ENCODE assay signal across 7 mouse cellular contexts in the genomic region with DNA sequence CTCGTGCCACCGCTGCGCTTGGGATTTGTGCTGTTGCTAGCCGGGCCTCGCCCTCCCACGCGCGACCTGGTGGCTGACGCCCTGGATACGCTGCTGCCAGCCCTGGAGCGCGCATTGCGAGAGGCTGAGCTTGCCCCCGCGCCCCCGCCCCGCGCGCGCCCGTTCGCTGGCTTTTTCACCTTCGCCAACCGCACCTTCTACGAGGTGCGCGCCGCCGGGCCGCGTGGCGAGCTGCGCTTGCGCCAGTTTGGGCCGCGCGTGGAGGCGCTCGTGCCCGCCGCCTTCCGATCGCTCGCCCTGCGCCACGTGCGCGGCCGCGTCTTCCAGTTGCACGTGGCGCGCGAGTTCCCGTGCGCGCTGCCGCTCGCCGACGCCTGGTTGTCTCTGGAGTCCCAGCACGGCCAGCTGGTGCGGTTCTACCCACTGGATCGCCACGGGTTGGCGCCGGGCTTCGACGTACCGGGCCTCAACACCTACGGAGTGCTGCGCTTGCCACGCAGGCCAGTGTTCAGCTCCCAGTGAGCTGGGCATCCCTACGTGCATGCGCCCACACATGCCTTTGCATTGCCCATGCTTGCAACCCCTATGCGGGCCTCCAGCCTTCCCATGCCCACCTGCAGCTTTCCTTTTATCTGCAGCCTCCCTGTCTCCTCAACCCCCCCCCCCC. TPM values are rescaled to one million over a fixed set of nuclear protein-coding genes. Genes with fewer than 3 reads are reported as not detected.
DNase-seq lines count a peak whose midpoint lies in the region; ATAC-seq and TF ChIP-seq lines count a peak whose summit lies in the region.

No protein-coding gene starts in this region.

- H3K27me3 ChIP-seq in midbrain, embryonic 15.5 days (replicated peaks): peaks cover 13% of the 10 kb centered on the region; the same call in 1 of the 2 replicates

- DNase-seq in ovary, postnatal 14 days (ENCODE audit: low spot score): peak; percentile 25
- DNase-seq in ovary, adult 18-20 months (ENCODE audit: low spot score): no peak
- peak; percentile 63 to 83 for DNase-seq in frontal cortex, postnatal 36 days (ENCODE audit: low spot score in 2 of 2)
- peak; percentile 67 to 81 for DNase-seq in left cerebral cortex, adult 18-20 months (ENCODE audit: low spot score in 2 of 2)
- DNase-seq in thymus, postnatal 0 days (ENCODE audit: low spot score): peak; percentile 72

- peak overlapping the region; percentile 28 for H3K4me3 ChIP-seq in cortical plate, adult 2 months (ENCODE audit: insufficient read depth, low read length)
- H3K4me3 ChIP-seq in midbrain, embryonic 15.5 days: peak overlapping the region; percentile 52

- 0 out of 2 replicates have a peak, but pooled peaks have one; percentile 28 for TF ChIP-seq POLR2A in cortical plate, adult 2 months (IDR thresholded peaks at IDR 0.05; ENCODE audit: extremely low read depth, insufficient read depth, low read length)

- peak overlapping the region; percentile 48 for H3K9ac ChIP-seq in midbrain, embryonic 15.5 days

- H3K4me1 ChIP-seq in cortical plate, adult 2 months (ENCODE audit: control insufficient read depth, insufficient read depth, low read length): no peaks in the 10 kb centered on the region
- H3K4me1 ChIP-seq in midbrain, embryonic 15.5 days: peaks cover 24% of the 10 kb centered on the region

- H3K9me3 ChIP-seq in midbrain, embryonic 15.5 days: no peaks in the 10 kb centered on the region

- peak overlapping the region; percentile 80 for H3K4me2 ChIP-seq in midbrain, embryonic 15.5 days

- TF ChIP-seq CTCF in cortical plate, adult 2 months (IDR thresholded peaks at IDR 0.05; ENCODE audit: extremely low read depth, insufficient read depth, low read length): no peak

- ATAC-seq in midbrain, embryonic 15.5 days (replicated peaks): peak; percentile 81

- no peaks in the 10 kb centered on the region for H3K36me3 ChIP-seq in midbrain, embryonic 15.5 days (replicated peaks)

- H3K27ac ChIP-seq in cortical plate, adult 2 months (ENCODE audit: insufficient read depth, low read length): no peak overlapping the region
- H3K27ac ChIP-seq in midbrain, embryonic 15.5 days: peak overlapping the region; percentile 73

- 1% methylated on average over 74 of the region's 76 CpGs for WGBS in midbrain, embryonic 15.5 days

RNA-seq across cellular contexts. Expression of a gene that starts 15.3 kb away (rescaled TPM):
- polyA plus RNA-seq in cortical plate, adult 2 months (2012; rRNA removed): 0.10 and 0.11 TPM in 2 replicates
- not detected for total RNA-seq in left cerebral cortex, adult 18-20 months (2021)
- 0.10 and 0.11 TPM in 2 replicates for polyA plus RNA-seq in midbrain, embryonic 15.5 days (2015; fragmentation: Nextera tagmentation; extraction: Ambion mirVana)
- polyA plus RNA-seq in thymus, postnatal 0 days (2015; fragmentation: Nextera tagmentation; extraction: Ambion mirVana): 0.05 and 0.12 TPM in 2 replicates

RNA-seq across cellular contexts. Expression of a gene that starts 27.5 kb away (rescaled TPM):
- polyA plus RNA-seq in cortical plate, adult 2 months (2012; rRNA removed): not detected in 2 replicates
- total RNA-seq in left cerebral cortex, adult 18-20 months (2021): not detected
- not detected in 2 replicates for polyA plus RNA-seq in midbrain, embryonic 15.5 days (2015; fragmentation: Nextera tagmentation; extraction: Ambion mirVana)
- polyA plus RNA-seq in thymus, postnatal 0 days (2015; fragmentation: Nextera tagmentation; extraction: Ambion mirVana): not detected in 2 replicates

RNA-seq across cellular contexts. Expression of a gene that starts 35.2 kb away (rescaled TPM):
- 67.1 and 68.3 TPM in 2 replicates for polyA plus RNA-seq in cortical plate, adult 2 months (2012; rRNA removed)
- total RNA-seq in left cerebral cortex, adult 18-20 months (2021): 10 to 100 TPM; 88.7 to 93.5 TPM
- 69.9 and 70.7 TPM in 2 replicates for polyA plus RNA-seq in midbrain, embryonic 15.5 days (2015; fragmentation: Nextera tagmentation; extraction: Ambion mirVana)
- 29.0 and 38.1 TPM in 2 replicates for polyA plus RNA-seq in thymus, postnatal 0 days (2015; fragmentation: Nextera tagmentation; extraction: Ambion mirVana)
